Mouse (Mus musculus) hindbrain, embryonic 16.5 days (tissue): ENCODE results near the gene Tet3. TPM values are rescaled to one million over a fixed set of nuclear protein-coding genes. Genes with fewer than 3 reads are reported as not detected.
A peak's percentile ranks its signal among the peaks of the same experiment; 100 is the strongest.

Experiments used
- ATAC-seq: fragments of 200-750 bp; cut with Nextera tagmentation; 2 replicates; pipeline ENCODE4 v1.8.0; 2017; ENCODE audit warnings: moderate TSS enrichment, moderate library complexity
- H3K27ac ChIP-seq: fragments of 300-500 bp; sonication (generic); 2 replicates; pipeline ENCODE4 v1.5.1; 2014; ENCODE audit warnings: low read depth, mild to moderate bottlenecking, control low read depth, low read length, moderate library complexity
- H3K27me3 ChIP-seq: fragments of 300-500 bp; sonication (generic); replicated peaks from 2 replicates; pipeline ENCODE4 v1.6.1; 2014; ENCODE audit warnings: low read length; ENCODE audit not compliant: control insufficient read depth, insufficient read depth
- H3K36me3 ChIP-seq: fragments of 300-500 bp; sonication (generic); 2 replicates; pipeline ENCODE4 v1.6.1; 2014; ENCODE audit warnings: mild to moderate bottlenecking, low read length, moderate library complexity, mixed read lengths; ENCODE audit not compliant: control insufficient read depth, insufficient read depth
- H3K4me1 ChIP-seq: fragments of 300-500 bp; sonication (generic); 2 replicates; pipeline ENCODE4 v1.6.1; 2014; ENCODE audit warnings: low read depth, low read length; ENCODE audit not compliant: control insufficient read depth, insufficient read depth
- H3K4me2 ChIP-seq: fragments of 300-500 bp; sonication (generic); 2 replicates; pipeline ENCODE4 v1.6.1; 2014; ENCODE audit warnings: mild to moderate bottlenecking, low read length, control low read depth, moderate library complexity
- H3K4me3 ChIP-seq: fragments of 300-500 bp; sonication (generic); 2 replicates; pipeline ENCODE4 v1.5.1; 2014; ENCODE audit warnings: mild to moderate bottlenecking, low read length, control low read depth, moderate library complexity
- H3K9ac ChIP-seq: fragments of 300-500 bp; sonication (generic); 2 replicates; pipeline ENCODE4 v1.6.1; 2014; ENCODE audit warnings: low read depth, mild to moderate bottlenecking, control low read depth, low read length, moderate library complexity
- H3K9me3 ChIP-seq: fragments of 300-500 bp; sonication (generic); 2 replicates; pipeline ENCODE4 v1.6.1; 2014; ENCODE audit warnings: mild to moderate bottlenecking, low read length, moderate library complexity; ENCODE audit not compliant: control insufficient read depth
- WGBS: fragments of 180-500 bp; shearing (Covaris S2); extraction: QIAGEN DNeasy Blood & Tissue Kit; methylation state at CpG from one replicate; pipeline ENCODE4 v1.1.7; 2014; 5-methylcytosine and 5-hydroxymethylcytosine counted together
- polyA plus RNA-seq: library from polyadenylated mRNA; unstranded; fragments of >200 nt; fragmentation: Nextera tagmentation; extraction: Ambion mirVana; gene quantifications from 2 replicates; pipeline ENCODE4 v1.2.1, GENCODE M21; 2015

The Tet3 gene
- polyA plus RNA-seq, 1 experiment from 2014 or later = 51.4 TPM

- no peak overlapping the region for H3K9ac ChIP-seq
- no peak overlapping the region for H3K4me3 ChIP-seq
- ATAC-seq = no peak
- 74% methylated on average over 4 of the region's 4 CpGs for WGBS
- no peaks in the 10 kb centered on the region for H3K27me3 ChIP-seq
- no peak overlapping the region for H3K27ac ChIP-seq
- H3K4me1 ChIP-seq = peaks cover 34% of the 10 kb centered on the region
- H3K36me3 ChIP-seq = no peaks in the 10 kb centered on the region
- H3K9me3 ChIP-seq = no peaks in the 10 kb centered on the region
- no peak overlapping the region for H3K4me2 ChIP-seq
Observed at GRCm38 (mm10) chr6:83424053-83424404, 34.9 kb downstream of the Tet3 start.

DNA sequence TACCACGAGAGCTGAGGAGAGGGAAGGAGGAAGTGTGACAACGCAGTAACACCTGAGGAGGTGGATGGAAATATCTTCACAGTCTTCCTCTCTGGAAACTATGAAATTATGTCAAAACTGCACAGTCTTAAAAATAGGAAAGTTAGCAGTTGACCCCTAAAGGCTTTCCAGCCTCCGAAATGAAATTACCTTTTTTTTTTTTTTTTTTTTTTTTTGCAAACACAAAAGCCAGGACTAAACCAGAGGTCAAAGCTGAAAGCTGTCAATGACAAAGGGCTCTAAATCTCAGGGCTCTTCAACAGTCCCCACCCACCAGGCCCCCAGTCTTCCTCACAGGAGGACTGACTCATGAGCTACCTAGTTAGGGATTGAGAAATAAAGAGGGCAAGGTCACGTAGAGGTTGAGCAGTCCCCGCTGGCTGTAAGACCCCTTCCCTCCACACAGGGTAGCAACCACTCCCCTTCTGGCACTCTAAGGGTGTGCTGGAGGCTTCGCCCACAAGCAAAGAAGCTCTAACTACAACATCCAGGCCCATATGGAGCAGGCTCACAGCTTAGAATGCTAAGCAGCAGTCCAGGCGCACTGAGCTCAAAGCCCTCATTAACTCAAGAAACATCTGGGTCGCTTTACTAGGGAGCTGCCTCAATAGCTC lies 35.4 kb downstream of the Tet3 start:
- WGBS = 46% methylated on average over 8 of the region's 8 CpGs
- Histone ChIP-seq H3K9me3 (no peaks in the 10 kb centered on the region), H3K27me3 (no peaks in the 10 kb centered on the region), H3K4me2 (no peak overlapping the region), H3K36me3 (no peaks in the 10 kb centered on the region), H3K27ac (no peak overlapping the region), H3K4me1 (peaks cover 33% of the 10 kb centered on the region), H3K4me3 (no peak overlapping the region), H3K9ac (no peak overlapping the region)
- 0 out of 2 replicates have a peak, but pooled peaks have one; percentile 5 for ATAC-seq

- Histone ChIP-seq H3K27me3 (no peaks in the 10 kb centered on the region), H3K4me1 (peaks cover 23% of the 10 kb centered on the region), H3K9ac (no peak overlapping the region; the same call in 1 of the 2 replicates), H3K4me2 (no peak overlapping the region), H3K36me3 (no peaks in the 10 kb centered on the region), H3K4me3 (no peak overlapping the region), H3K27ac (no peak overlapping the region), H3K9me3 (no peaks in the 10 kb centered on the region)
- no peak for ATAC-seq
- WGBS = 19% methylated on average over 11 of the region's 11 CpGs
Observed at GRCm38 (mm10) chr6:83421866-83422649, 36.8 kb downstream of the Tet3 start.

GRCm38 (mm10) chr6:83419516-83419915 lies 39.4 kb downstream of the Tet3 start:
- no peak overlapping the region for H3K4me2 ChIP-seq
- H3K9me3 ChIP-seq = no peaks in the 10 kb centered on the region
- no peak for ATAC-seq
- peaks cover 32% of the 10 kb centered on the region for H3K4me1 ChIP-seq
- H3K27ac ChIP-seq = no peak overlapping the region
- no peak overlapping the region for H3K4me3 ChIP-seq
- no peak overlapping the region for H3K9ac ChIP-seq
- H3K36me3 ChIP-seq = no peaks in the 10 kb centered on the region
- H3K27me3 ChIP-seq = no peaks in the 10 kb centered on the region
- WGBS = 87% methylated on average over 3 of the region's 3 CpGs

DNA sequence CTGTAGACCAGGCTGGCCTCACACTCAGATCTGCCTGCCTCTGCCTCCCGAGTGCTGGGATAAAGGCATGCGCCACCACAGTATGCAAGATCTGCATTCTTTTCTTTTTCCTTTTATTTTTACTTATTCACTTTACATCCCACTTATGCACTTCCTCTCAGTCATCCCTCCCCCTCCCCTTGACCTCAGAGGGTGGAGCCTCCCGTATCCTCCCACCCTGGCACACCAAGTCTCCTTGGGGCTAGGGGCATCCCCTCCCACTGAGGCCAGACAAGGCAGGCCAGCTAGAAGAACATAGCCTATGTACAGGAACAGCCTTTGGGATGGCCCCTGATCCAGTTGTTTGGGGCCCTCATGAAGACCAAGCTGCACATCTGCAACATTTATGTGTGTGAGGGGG lies 41.4 kb downstream of the Tet3 start:
- Histone ChIP-seq H3K36me3 (no peaks in the 10 kb centered on the region), H3K9ac (no peak overlapping the region), H3K4me2 (no peak overlapping the region), H3K4me3 (no peak overlapping the region), H3K27ac (no peak overlapping the region), H3K4me1 (peaks cover 36% of the 10 kb centered on the region), H3K27me3 (no peaks in the 10 kb centered on the region), H3K9me3 (no peaks in the 10 kb centered on the region)
- 76% methylated on average over 3 of the region's 3 CpGs for WGBS
- ATAC-seq = no peak

DNA sequence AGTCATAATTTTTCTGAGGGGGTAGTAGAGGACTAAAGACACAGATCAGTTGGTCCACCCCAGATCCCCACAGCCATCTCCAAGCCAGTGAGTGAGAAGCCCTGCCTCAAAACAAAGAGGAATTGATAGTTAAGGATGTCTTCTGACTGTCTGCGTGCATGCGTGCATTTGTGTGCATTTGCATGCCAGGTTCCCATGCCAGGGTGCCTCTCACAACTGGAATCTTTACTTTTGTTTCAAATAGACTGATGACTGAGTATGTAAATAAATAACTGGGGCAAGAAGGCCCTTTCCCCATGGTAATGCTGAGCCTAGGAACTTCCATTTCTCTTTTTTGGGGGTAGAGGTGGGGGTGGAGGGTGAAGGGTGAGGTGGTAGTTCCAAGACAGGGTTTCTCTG lies 41.8 kb downstream of the Tet3 start:
- H3K9me3 ChIP-seq = no peaks in the 10 kb centered on the region
- H3K9ac ChIP-seq = no peak overlapping the region
- no peak overlapping the region for H3K4me2 ChIP-seq
- H3K4me3 ChIP-seq = no peak overlapping the region
- 78% methylated on average over 2 of the region's 2 CpGs for whole genome bisulfite sequencing
- peaks cover 36% of the 10 kb centered on the region for H3K4me1 ChIP-seq
- no peak for ATAC-seq
- no peaks in the 10 kb centered on the region for H3K27me3 ChIP-seq
- no peak overlapping the region for H3K27ac ChIP-seq
- no peaks in the 10 kb centered on the region for H3K36me3 ChIP-seq

DNA sequence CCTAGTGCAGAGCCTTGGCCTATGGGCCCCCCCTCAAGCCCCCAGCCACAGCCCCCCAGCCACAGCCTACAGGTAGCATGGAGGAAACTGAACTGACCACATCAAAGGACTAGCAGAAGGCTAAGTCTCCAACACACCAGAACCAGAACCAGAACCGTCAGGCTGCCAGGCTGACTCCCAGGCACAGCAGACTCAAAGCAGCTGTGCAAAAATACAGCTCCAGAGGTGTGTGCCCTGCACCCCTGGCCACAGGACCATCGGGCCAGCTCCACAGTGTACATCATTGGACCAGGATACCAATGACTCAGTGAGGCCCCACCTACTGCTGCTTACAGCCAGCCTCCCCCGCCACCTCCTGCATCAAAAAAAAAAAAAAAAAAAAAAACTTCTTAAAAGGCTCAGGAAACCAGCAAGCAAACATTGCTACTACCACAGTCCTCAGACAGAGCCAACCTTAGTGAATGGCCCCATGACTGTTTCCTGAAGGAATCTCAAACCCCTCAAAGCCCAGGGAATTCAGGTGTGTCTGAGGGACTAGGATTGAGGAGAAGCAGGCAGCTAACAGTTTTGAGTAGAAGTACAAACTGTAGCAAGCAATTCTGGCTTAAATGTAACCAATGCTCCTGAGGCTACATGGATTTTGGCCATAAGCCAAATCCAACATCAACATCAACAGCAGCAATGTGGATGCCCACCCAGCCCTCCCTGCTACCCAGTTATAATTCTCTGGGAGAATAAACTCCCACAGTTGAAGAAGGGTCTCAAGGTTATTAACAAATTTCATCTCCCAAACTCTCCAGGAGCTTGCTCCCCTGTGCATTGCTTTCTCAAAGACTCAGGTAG lies 42.4 kb downstream of the Tet3 start:
- Histone ChIP-seq H3K27ac (peak overlapping the region; percentile 24; the same call in 1 of the 2 replicates), H3K27me3 (no peaks in the 10 kb centered on the region), H3K4me2 (no peak overlapping the region), H3K4me1 (peaks cover 38% of the 10 kb centered on the region), H3K36me3 (no peaks in the 10 kb centered on the region), H3K9ac (no peak overlapping the region), H3K4me3 (no peak overlapping the region), H3K9me3 (no peaks in the 10 kb centered on the region)
- 81% methylated on average over 3 of the region's 3 CpGs for WGBS
- 0 out of 2 replicates have a peak, but pooled peaks have one; percentile 28 for ATAC-seq

- no peak for ATAC-seq
- Histone ChIP-seq H3K9ac (no peak overlapping the region), H3K9me3 (no peaks in the 10 kb centered on the region), H3K4me3 (no peak overlapping the region), H3K4me1 (peaks cover 43% of the 10 kb centered on the region), H3K36me3 (no peaks in the 10 kb centered on the region), H3K4me2 (no peak overlapping the region), H3K27ac (no peak overlapping the region), H3K27me3 (no peaks in the 10 kb centered on the region)
- 80% methylated on average over 12 of the region's 12 CpGs for WGBS
Observed at GRCm38 (mm10) chr6:83415356-83415940, 43.4 kb downstream of the Tet3 start.
